Mouse (Mus musculus): ENCODE results near the gene Sars. TPM values are rescaled to one million over a fixed set of nuclear protein-coding genes. Genes with fewer than 3 reads are reported as not detected.
A peak's percentile ranks its signal among the peaks of the same experiment; 100 is the strongest.

Gene Sars
- 170 and 185 TPM in 2 replicates for total RNA-seq (2021)
- long read RNA-seq, transcript Sars-202 (12 exons, 1,866 nt) = minor isoform, 9 of 178 reads
- long read RNA-seq, transcript Sars-201 (11 exons, 3,570 nt) = major isoform, 154 of 178 reads
- long read RNA-seq, partial matches to known transcripts = 8 of 178 reads
- long read RNA-seq, other reads (novel, unspliced or antisense) = 7 of 178 reads

GRCm38 (mm10) chr3:108444698-108445365 is at the start of gene Sars:
Sars (minus strand) TSS chr3:108445209.
- DNase-seq = peak; percentile 95

- no peak for DNase-seq
These were observed 45.0 kb upstream of the Sars start for GRCm38 (mm10) chr3:108489968-108490367.

DNA sequence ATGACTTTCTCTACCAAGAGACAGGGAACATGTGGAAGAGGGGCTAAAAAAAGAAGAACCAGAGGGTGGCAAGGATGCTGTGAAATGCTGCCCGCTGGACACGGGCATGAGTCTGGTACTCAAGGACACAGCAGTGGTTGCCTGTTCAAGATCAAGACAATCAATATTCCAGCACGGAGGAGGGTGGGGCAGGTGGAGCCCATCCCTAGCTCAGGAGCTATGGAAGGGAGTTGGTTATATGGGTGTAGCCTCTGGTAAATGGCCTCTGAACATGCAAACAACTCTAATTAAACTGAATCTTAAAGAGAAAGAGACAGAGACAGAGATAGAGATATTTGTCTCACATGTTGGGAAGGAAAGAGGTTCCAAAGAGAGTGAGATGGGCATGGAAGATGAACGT is 39.7 kb upstream of the Sars start:
- no peak for DNase-seq

DNA sequence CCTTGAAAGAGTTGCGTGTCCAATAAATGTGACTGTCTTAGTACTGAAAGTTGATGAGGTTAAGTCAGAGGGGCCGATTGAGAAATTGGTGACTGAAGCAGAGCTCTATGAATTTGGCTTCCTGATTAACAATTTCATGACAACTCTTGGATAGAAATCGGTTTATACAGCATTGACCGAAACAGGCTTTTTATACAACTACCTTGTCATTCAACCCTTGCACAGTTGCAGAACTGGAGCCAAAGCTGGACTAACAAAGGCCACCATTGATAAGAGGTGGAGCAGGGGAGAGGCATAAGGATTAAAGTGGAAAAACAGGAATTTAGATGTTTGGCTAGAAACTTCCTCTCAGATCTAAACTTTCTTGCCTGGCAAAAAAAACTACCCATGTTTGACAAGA is 33.8 kb upstream of the Sars start:
- DNase-seq = no peak

DNA sequence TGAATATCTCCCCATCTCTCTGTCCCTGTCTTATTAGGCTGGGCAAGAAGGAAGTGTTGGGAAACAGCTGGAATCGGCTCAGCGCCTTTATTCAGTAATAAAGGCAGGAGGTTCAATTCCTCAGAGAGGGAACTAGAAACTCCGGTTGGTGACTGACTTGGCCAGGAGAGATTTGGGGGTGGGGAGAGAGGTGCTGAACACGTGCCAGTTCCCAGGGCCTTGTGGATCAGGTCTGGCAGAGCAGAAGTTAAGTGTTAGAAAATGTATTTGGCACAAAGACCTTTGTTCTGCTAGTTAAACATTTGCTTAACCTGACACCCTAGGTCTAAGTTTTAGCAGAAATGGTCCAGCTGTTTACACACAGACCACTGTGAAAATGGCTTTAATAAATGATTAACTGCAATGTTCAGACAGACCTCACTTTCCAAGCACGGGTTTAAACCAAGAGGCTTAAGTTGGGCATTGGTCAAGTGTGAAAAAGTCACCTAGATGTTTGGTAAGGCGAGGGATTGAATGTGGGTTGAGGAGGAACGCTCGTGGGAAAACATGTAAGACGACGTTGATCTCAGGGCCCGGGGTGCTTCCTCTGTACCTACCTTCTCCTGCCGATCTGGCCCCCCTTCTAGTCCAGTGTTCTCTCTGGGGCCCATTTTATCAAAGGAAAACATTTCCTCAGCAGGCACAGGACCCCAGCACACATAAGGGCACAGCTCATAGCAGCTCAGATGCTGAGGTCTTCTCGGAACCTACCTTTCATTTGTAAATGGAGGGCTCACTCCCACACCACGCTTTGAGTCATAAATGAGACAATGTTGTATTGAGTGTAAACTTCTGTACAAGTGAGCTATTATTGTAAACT is 32.0 kb upstream of the Sars start:
- peak; percentile 24 for DNase-seq

DNA sequence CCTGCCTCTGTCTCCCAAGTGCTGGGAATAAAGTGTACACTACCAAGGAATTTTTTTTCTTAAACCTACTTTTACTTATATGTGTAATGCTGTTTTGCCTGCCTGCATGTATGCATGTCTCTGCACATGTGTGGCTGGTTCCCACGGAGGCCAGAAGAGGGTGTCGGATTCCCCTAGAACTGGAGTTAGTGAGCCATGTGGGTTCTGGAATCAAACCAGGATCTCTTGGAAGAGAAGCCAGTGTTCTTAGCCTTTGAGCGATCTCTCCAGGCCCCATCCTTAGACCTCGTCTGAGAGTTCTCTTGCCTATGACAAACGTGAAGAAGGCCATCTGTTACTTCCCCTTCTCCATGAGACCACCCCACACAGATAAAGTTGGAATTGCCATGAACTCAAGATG is 30.5 kb upstream of the Sars start:
- no peak for DNase-seq

GRCm38 (mm10) chr3:108474969-108475368 is 30.0 kb upstream of the Sars start:
- DNase-seq = no peak

DNA sequence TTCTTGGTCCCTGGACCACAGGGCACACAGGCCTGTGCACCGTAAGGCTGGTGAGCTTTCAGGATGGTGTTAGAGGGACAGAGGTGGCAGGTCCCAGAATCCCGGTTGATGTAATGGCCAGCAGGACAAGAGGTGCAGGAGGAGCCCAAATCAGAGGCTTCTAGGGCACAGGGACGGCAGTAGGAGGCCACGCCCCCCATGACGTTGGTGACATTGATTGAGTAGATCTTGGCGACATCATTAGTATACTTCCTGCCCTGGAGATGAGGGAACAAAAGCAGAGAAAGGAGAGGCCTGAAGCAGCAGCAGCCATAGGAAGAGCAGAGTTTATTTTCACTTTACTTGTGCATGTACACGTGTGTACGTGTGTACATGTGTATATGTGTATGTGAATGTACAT is 22.8 kb upstream of the Sars start:
- DNase-seq = no peak

DNA sequence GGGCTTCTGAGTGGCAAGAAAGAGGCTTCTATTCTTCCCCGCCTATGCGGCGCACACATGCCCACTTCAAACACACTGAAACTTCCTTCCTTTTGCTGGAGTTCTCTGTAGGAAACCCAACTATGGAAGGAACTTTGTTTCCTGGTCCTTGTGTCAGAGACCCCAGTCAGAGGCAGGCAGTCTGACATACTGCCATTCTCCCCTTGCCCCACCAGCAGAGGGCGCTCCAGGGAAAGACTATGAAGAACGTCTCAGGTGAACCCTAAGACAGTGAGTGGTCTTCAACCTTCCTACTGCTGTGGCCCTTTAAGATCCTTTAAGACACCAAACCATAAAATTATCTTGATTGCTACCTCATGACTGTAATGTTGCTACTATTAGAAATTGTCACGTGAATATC is 21.4 kb upstream of the Sars start:
- DNase-seq = peak; percentile 59

GRCm38 (mm10) chr3:108458866-108459265 is 13.9 kb upstream of the Sars start:
- no peak for DNase-seq

- DNase-seq = no peak
These were observed 13.4 kb upstream of the Sars start for GRCm38 (mm10) chr3:108458380-108458779.

GRCm38 (mm10) chr3:108454172-108454571 is 9.2 kb upstream of the Sars start:
- DNase-seq = no peak

- DNase-seq = no peak
These were observed 7.0 kb upstream of the Sars start for GRCm38 (mm10) chr3:108451969-108452368.

- DNase-seq = no peak
These were observed 327 bp upstream of the Sars start for GRCm38 (mm10) chr3:108445366-108445705.

DNA sequence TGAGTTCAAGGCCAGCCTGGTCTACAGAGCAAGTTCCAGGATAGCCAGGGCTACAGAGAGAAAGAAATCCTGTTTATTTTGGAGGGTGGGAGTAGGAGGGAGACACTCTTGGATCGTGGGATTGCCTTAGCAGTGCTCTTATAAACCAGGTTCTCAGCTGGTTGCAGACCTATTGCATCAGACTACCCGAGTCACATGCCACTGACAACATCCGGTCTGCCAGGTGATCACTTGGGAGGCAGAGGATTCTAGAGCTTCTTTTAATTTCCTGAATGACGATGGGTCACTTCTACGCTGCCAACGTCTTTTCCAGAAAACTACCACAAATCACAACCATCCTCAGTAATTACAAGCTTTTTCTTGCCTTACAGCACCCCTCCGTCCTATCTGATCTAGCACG is 980 bp downstream of the Sars start:
- no peak for DNase-seq

- no peak for DNase-seq
These were observed 8.7 kb downstream of the Sars start for GRCm38 (mm10) chr3:108436380-108436714.

DNA sequence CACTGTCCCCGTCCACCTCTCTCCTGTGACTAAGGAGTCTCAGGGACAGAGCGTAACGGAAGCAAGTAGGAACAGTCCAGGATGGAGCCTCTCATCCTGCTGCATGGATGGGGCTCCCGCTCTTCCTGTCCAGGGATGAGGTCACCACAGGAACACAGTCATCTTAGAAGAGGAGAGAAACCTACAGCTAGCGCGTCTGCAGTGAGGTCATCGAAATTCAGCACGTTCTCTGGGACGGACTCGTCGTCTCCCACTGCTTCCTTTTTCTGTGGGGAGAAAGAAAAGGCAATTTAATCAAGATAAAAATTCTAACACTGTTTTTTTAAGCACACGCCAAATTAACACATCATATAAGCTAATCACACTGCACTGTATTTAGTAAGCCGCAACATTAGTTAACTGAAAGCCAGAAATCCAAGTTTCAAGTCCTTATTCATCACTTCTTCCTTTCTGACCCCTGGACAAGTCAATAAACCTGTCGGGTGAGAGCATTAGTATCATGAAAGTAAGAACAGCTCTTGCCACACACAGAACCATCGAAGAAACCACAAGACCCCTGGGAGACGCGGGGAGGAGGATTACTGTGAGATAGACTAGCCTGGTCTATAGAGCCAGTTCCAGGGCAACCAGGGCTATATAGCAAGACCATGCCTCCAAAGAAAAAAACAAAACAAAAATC is 9.2 kb downstream of the Sars start:
- DNase-seq = no peak

DNA sequence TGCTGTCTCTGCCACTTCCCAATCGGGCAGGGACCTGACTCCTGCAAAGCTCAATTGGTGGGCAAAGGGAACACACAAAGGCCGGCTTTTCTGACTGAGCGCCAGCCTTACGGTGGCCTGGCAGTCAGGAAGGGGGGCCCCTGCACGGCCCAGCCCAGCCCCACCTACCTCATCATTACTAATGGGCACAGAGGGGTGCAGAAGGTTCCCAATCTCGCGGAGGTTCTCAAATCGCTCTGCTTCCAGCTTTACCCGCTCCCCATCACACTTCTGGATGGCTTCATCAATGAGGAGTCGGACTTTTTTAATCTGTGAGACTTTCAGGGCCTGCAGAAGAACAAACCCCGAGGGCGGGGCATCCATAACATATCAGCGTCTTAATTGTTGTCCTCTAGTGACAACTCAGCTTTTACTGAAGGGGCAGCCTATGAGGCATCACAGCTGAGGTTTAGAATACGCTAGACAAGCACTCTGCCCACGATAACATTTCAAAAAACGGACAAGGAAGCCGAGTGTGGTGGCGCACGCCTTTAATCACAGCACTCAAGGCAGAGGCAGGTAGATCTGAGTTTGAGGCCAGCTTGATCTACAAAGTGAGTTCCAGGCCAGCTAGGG is 11.0 kb downstream of the Sars start:
- DNase-seq = no peak

DNA sequence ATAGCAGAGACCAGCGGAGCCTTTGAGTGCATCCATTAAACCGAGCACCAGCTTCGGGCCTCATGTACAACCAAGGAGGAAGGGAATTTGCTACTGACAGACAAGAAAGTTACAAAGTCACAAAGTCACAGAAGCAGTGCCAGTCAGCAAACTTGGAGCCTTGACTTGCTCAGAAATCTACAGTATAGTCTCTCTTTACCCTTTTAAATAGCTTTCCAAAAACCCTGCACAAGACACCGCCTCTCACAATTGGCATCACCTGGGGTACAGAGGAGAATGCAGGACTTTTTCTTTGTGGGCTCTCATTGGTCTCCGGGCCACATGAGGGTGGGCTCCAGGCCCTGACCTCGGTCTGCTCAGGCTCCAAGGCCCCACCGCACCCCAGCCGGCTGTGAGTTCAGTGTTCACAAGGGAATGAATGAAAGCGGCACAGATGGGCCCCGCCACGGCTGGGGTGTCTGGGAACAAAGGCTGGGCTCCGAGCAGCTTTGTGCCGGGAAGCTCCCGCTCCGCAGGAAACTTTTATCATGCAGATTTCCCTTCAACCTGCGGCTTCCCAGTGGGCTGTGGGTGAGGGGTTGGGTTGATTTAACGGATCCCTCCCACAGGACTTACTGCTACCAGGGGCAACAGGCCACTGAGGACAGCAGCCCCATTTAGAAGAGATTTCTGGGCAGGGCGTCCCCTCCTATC is 11.7 kb downstream of the Sars start:
- DNase-seq = no peak

DNA sequence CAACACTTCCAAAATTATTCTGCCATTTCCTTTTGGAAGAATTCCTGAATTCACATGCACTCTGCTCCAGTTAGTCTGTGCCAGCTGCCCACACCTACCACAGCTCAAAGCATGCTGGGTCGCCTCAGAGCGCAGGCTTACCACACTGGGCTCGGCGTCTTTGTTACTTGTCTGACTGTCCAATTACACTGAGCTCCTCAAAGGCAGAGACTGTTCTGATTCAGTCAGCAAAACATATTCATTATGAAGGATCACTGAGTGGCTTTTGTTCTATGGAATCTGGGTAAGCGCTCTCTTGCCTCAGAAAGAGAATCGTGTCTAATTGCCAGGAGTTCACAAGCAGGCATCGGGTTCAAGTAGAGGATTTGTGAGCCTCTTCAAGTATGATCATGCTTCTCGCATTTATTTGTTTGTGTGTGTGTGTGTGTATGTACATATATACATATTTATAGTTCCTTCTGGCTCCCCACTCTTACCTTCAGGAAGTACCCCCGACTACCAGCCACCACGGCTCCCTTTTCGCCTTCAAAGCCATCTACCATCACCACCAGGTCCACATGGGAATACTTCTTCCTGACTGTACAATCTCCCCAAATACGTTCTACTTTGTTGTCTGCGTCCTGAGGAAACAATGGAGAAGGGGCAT is 12.3 kb downstream of the Sars start:
- DNase-seq = no peak

- DNase-seq = no peak
These were observed 19.4 kb downstream of the Sars start for GRCm38 (mm10) chr3:108425624-108426018.
